Mouse (Mus musculus): Measurements from ENCODE around the gene Fgd2. TPM values are rescaled to one million over a fixed set of nuclear protein-coding genes. Genes with fewer than 3 reads are reported as not detected.
"Not testable (repeated sequence)": the region's sequence is repeated elsewhere in the genome, so short reads cannot be mapped to it uniquely, and the experiment has no call there.

The Fgd2 gene
- polyA plus RNA-seq, 1 experiment from 2014 or later: 5.9 TPM

DNA sequence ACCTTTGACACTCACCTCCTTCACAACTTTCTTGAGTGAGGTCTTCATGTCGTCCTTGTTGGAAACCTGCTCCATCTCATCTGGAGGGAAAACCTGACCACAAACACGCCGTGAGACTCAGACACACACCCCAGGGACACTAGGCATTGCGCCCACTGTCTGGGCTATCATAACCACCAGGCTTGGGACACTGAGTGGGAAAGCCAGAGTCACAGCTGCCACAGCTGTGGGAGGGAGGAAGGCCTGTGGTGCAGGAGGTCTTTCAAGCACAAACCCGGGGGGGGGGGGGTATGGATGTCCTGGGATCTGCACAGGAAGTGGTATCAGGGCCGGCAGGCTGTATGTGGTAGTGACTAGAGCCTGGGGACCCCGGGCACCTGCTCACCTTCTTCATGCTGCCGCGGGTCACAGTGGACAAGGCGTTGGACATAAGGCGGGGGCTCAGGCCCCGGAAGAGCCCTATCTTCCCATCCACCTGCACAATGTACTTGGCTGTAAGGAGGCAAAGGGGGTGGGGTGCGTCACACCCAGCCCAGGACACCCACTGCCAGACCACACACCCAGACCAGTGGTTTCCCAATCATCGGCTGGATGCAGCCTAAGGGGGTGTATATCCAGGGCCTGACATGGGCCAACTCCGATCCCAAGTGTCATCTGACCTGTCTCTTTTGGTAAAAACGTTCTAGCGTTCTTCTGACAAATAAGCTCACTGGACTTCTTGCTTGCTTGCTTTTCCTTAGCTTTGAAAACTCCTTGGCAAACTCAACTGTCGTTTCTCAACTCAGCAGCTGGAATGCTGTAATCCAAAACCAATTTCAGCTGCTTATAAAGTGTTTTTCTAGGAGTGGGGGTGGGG, 20.1 kb upstream of the Fgd2 start:
- WGBS: 88% methylated on average over 18 of the region's 18 CpGs
- Histone ChIP-seq H3K4me1 (replicated peaks) (peaks cover 35% of the 10 kb centered on the region), H3K27me3 (ENCODE audit: insufficient read depth, poor library complexity, severe bottlenecking) (no peaks in the 10 kb centered on the region), H3K27ac (no peak overlapping the region; the same call in 1 of the 2 replicates), H3K9me3 (no peaks in the 10 kb centered on the region), H3K4me3 (no peak overlapping the region), H3K36me3 (peaks cover 97% of the 10 kb centered on the region)
- DNase-seq (ENCODE audit: low spot score): no peak

DNA sequence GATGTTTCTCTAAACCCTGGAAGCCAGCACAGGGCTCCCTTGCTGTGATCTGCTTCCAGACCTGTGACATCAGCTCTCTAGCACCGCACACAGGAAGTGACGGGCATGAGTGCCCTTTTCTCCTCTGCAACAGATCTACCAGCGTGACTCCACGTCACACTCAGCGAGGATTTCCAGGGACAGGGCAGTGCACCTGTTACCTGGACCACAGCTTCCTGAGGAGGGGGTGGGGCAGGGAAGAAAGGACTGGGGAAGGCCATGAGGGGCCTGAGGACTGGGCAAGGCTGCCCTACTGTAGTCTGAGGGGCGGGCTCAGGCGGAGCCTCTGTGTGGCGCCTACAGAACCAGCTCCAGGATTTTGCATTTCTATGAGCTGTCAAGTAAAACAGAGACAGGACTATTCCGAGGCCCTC, 19.1 kb upstream of the Fgd2 start:
- Histone ChIP-seq H3K36me3 (peaks cover 89% of the 10 kb centered on the region), H3K9me3 (no peaks in the 10 kb centered on the region), H3K4me1 (replicated peaks) (peaks cover 44% of the 10 kb centered on the region), H3K27ac (peak overlapping the region; percentile 79), H3K4me3 (peak overlapping the region; percentile 24; the same call in 1 of the 2 replicates), H3K27me3 (ENCODE audit: insufficient read depth, poor library complexity, severe bottlenecking) (no peaks in the 10 kb centered on the region)
- 22% methylated on average over 9 of the region's 9 CpGs for WGBS
- DNase-seq (ENCODE audit: low spot score): peak; percentile 36

DNA sequence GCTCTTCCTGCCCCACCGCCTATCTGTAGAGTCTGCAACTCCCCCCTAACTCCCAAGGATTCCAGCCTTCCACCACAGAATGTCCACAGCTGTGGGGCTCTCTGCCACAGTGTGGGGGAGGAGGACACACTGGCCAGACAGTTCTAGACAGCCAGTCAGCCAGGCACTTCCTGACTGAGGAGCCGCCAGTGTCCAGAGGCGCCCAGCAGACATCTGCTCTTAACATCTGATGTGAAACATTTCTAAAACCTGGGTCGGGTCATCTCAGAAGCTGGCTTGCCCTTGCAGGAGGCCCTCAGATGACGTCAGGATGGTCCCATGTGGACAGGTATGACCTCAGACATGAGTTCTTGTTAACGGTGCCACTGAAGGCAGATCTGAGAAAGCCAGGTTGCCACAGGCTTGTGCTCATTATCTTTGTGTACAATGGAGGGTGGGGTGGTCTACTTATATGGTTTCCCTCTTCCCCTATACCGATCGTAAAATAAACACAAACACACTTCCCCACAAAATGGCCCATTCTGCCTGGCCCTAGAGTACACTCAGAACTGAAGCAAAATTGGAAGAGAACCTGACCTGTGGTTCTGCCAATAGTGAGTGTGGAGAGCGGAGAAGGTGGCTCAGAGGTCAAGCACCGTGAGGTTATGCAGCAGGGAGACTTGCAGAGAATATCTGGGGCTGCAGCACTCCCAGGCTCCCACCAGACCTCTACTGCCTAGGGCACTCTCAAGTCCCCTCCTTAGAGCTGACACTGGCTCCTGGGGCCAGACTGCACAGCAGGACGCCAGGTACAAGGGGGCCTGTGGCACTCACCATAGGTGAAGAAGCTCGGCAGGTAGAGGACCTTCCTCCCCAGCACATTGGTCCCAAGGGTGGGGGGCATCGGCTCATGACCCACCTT, 18.5 kb upstream of the Fgd2 start:
- H3K27ac ChIP-seq: peak overlapping the region; percentile 79
- H3K36me3 ChIP-seq: peaks cover 82% of the 10 kb centered on the region
- WGBS: 44% methylated on average over 13 of the region's 13 CpGs
- peak; percentile 30 for DNase-seq (ENCODE audit: low spot score)
- peak overlapping the region; percentile 23; the same call in 1 of the 2 replicates for H3K4me3 ChIP-seq
- no peaks in the 10 kb centered on the region for H3K27me3 ChIP-seq (ENCODE audit: insufficient read depth, poor library complexity, severe bottlenecking)
- no peaks in the 10 kb centered on the region for H3K9me3 ChIP-seq
- peaks cover 48% of the 10 kb centered on the region for H3K4me1 ChIP-seq (replicated peaks)

DNA sequence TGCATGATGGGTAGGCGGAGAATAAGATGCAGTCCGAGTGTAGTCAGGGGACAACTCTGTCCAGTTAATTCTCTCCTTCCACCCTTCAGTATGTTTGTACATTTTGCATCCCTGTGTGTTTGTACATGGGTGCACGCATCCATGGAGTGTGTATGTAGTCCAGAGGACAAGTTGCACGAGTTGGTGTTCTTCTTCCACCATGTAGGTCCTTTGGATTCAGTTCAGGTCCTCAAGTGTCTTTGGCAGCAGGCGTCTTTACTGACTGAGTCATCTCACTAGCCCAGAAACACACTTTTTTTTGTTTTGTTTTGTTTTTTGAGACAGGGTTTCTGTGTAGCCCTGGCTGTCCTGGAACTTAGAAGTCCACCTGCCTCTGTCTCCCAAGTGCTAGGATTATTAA, 17.5 kb upstream of the Fgd2 start:
- peaks cover 73% of the 10 kb centered on the region for H3K36me3 ChIP-seq
- H3K9me3 ChIP-seq: no peaks in the 10 kb centered on the region
- H3K4me3 ChIP-seq: no peak overlapping the region
- no peak for DNase-seq (ENCODE audit: low spot score)
- 92% methylated on average over 5 of the region's 5 CpGs for WGBS
- H3K27ac ChIP-seq: no peak overlapping the region
- no peaks in the 10 kb centered on the region for H3K27me3 ChIP-seq (ENCODE audit: insufficient read depth, poor library complexity, severe bottlenecking)
- peaks cover 54% of the 10 kb centered on the region for H3K4me1 ChIP-seq (replicated peaks)

DNA sequence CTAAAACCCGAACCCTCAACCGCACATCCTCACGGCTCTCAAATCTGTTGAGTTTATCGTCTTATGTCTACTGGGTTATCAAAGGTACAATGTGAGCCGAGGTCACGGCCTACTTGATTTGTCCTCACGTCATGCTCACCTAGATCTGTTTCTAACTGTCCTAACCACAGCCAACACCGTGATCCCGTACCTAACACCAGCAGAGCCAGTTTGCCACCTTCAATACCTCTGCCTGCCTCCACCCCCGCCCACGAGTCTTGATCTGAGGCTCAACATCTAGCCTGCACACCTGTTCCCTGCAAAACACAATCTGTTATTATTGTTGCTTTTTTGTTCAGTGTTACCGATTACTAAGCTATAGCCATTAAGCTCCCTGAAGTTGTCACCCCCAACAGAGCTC, 15.4 kb upstream of the Fgd2 start:
- 95% methylated on average over 12 of the region's 12 CpGs for WGBS

DNA sequence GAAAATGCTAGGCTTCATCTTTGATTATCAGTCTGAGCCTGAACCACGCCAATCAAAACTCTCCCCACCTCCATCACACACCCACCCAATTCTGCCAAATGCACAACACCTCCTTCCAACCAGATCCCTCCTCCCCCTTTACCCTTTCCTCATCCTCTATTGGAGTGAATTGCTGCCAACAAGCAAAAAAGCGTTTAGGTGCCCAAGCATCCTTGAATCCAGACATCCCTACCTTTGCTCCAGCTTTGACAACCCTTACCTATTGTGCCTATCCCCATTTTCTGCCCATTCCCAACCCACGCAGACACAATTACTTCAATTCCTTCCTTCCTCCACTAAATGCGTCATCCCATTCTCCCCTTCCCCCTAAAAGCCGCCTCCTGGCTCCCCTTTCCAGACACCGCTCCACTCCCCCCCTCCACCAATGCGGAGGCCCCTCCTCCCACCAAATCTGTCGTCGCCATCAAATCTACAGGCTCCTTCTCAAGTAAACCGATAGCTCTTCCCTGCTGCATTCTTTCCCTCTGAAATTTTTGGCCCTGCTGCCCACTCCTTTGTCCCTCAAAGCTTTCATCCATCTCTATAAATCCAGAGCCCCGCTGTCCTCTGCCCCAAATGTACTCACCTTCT, 14.1 kb upstream of the Fgd2 start:
- peak; percentile 58 for DNase-seq (ENCODE audit: low spot score)
- Histone ChIP-seq H3K36me3 (peaks cover 40% of the 10 kb centered on the region), H3K4me1 (replicated peaks) (peaks cover 47% of the 10 kb centered on the region), H3K9me3 (no peaks in the 10 kb centered on the region), H3K27ac (peak overlapping the region; percentile 96), H3K4me3 (peak overlapping the region; percentile 99), H3K27me3 (ENCODE audit: insufficient read depth, poor library complexity, severe bottlenecking) (no peaks in the 10 kb centered on the region)
- 6% methylated on average over 11 of the region's 11 CpGs for WGBS

More for the DNA sequence above, 15.4 kb upstream of the Fgd2 start:
- Histone ChIP-seq H3K27me3 (ENCODE audit: insufficient read depth, poor library complexity, severe bottlenecking) (no peaks in the 10 kb centered on the region), H3K4me1 (replicated peaks) (peaks cover 56% of the 10 kb centered on the region), H3K36me3 (peaks cover 52% of the 10 kb centered on the region), H3K4me3 (peak overlapping the region; percentile 99; the same call in 1 of the 2 replicates), H3K9me3 (no peaks in the 10 kb centered on the region), H3K27ac (no peak overlapping the region)
- no peak for DNase-seq (ENCODE audit: low spot score)

DNA sequence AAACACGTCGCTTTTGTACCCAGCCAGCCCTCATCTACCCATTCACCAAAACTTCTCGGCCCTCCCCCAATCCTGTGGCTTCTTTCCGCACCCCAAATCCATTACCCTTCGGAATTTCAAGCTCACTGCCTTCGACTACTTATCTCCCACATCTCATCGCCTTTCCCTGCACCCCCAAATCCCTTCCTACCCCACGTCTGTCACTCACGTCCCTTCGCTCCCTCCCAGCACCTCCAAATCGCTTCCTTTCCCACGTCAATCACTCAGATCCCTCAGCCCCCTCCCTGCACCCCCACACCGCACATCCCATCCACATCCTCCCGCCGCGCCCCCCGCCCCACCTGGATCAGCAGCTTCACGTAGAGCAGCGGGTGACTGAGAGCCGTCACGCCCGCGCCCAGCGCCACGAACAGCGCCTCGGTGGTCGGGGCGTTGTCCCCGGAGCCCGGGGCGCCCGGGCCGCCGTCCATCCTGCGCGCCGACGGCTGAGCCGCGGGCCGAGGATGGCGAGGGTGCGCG, 13.5 kb upstream of the Fgd2 start:
- Histone ChIP-seq H3K4me3 (peak overlapping the region; percentile 99), H3K27me3 (ENCODE audit: insufficient read depth, poor library complexity, severe bottlenecking) (no peaks in the 10 kb centered on the region), H3K36me3 (peaks cover 34% of the 10 kb centered on the region), H3K4me1 (replicated peaks) (peaks cover 41% of the 10 kb centered on the region), H3K27ac (peak overlapping the region; percentile 96), H3K9me3 (no peaks in the 10 kb centered on the region)
- DNase-seq (ENCODE audit: low spot score): no peak
- WGBS: under 1% methylated on average over 45 of the region's 45 CpGs

DNA sequence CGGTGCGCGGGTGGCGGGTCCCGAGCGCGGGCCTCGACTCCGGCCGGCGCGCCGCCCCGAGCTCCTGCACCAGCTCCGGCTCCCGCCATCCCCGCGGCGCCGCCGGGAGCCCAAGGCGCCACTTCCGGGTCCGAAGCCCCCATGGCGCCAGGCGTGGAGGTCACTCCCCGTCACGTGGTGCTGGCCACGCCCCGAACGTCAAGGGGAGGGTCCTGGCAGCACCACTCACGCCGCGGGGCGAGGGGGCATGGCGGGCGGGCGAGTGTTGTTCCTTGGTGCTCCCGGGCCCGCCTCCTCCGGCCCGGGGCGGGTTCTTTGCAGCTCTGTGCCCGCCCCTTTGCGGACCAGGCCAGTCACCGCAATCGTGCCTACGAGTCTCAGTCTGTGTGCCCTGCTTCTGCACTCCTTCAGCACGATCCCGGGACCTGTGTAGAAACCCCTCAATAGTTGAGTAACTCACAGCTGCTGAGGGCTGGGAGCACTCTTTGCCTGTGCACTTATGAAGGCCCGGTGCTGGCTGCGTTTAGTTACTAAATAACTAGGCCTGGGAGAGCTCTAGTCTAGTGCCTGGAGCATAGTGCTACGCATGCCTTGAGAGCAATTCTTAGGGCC, 13.0 kb upstream of the Fgd2 start, which contains the start of gene Mtch1:
TSS of gene Mtch1 (minus strand) at position 290 of the 612 bp plus-strand sequence.
- DNase-seq (ENCODE audit: low spot score): peak; percentile 99
- Histone ChIP-seq H3K36me3 (peaks cover 28% of the 10 kb centered on the region), H3K4me3 (peak within 1 kb of the TSS; percentile 99), H3K9me3 (no peaks in the 10 kb centered on the region), H3K4me1 (replicated peaks) (peaks cover 35% of the 10 kb centered on the region), H3K27ac (peak within 1 kb of the TSS; percentile 96), H3K27me3 (ENCODE audit: insufficient read depth, poor library complexity, severe bottlenecking) (no peaks in the 10 kb centered on the region)
- WGBS: under 1% methylated on average over 53 of the region's 53 CpGs

DNA sequence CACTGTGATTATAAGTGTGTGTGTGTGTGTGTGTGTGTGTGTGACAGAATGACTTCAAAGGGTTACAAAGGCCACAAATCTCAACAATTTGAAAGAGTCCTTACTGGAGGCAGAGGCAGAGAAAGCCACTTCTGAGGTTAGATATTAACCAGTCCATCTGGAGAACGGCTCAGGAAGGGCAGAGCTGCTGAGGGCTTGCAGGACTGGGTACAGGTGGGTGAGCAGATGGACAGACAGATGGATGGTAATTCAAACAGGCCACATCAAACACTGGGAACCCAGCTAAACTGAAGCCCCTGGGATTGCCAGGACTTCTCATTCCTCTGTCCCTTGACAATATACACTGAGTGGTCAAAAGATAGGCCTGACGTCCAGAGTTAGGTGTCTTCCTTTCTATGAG, 11.7 kb upstream of the Fgd2 start:
- H3K4me1 ChIP-seq (replicated peaks): peaks cover 29% of the 10 kb centered on the region
- H3K27me3 ChIP-seq (ENCODE audit: insufficient read depth, poor library complexity, severe bottlenecking): no peaks in the 10 kb centered on the region
- H3K9me3 ChIP-seq: no peaks in the 10 kb centered on the region
- H3K36me3 ChIP-seq: peaks cover 16% of the 10 kb centered on the region
- no peak overlapping the region for H3K27ac ChIP-seq
- WGBS: 78% methylated on average over 2 of the region's 2 CpGs
- H3K4me3 ChIP-seq: no peak overlapping the region
- DNase-seq (ENCODE audit: low spot score): no peak

DNA sequence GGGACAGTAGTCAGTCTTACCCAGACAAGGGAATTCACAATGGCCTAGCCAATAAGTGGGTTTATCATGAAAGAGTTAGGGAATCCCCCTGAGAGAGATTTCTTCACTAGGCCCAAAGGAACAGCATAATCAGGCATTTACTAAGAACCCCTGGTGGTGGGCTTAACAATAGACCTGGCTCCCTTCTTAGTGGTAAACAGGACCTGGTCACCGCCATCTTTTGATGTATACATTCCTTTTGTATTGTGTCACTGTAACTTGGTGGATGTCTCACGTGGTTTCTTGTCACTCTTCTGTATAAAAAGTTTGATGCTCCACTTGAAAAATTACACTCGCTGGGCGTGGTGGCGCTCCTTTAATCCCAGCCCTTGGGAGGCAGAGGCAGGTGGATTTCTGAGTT, 9.7 kb upstream of the Fgd2 start:
- not testable (repeated sequence) for H3K9me3 ChIP-seq; H3K36me3 ChIP-seq; DNase-seq (ENCODE audit: low spot score); H3K27me3 ChIP-seq (ENCODE audit: insufficient read depth, poor library complexity, severe bottlenecking); H3K4me3 ChIP-seq; H3K27ac ChIP-seq
- peaks cover 36% of the 10 kb centered on the region for H3K4me1 ChIP-seq (replicated peaks)
- 69% methylated on average over 5 of the region's 5 CpGs for WGBS

DNA sequence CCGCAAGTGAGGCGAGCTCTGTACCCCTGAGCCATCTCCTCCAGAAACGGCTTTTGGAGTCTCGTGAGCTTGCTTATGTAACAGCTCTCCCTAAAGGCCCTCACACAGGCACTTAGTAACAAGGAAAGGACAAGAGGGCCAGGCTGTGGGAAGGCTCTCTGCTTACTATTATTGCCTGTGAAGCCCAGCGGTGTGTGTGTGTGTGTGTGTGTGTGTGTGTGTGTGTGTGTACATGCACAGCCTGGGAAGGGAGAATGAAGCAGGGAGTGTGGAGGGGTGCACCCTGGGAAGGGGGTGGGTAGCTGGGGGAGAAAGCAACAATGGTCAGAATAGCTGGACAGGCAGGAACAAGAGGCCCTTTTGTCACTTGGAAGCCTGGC, 5.3 kb upstream of the Fgd2 start:
- Histone ChIP-seq H3K9me3 (no peaks in the 10 kb centered on the region), H3K36me3 (no peaks in the 10 kb centered on the region), H3K27me3 (ENCODE audit: insufficient read depth, poor library complexity, severe bottlenecking) (no peaks in the 10 kb centered on the region), H3K4me1 (replicated peaks) (peaks cover 39% of the 10 kb centered on the region), H3K4me3 (peak overlapping the region; percentile 53), H3K27ac (peak overlapping the region; percentile 95)
- 32% methylated on average over 5 of the region's 5 CpGs for WGBS
- peak; percentile 82 for DNase-seq (ENCODE audit: low spot score)

All from hindbrain, embryonic 10.5 days (tissue).